Mouse (Mus musculus) left cerebral cortex, postnatal 10 days (tissue): ENCODE measurements around the gene Fth1. TPM values are rescaled to one million over a fixed set of nuclear protein-coding genes. Genes with fewer than 3 reads are reported as not detected.
A peak's percentile ranks its signal among the peaks of the same experiment; 100 is the strongest.
"Not testable (repeated sequence)": the region's sequence is repeated elsewhere in the genome, so short reads cannot be mapped to it uniquely, and the experiment has no call there.

ENCODE experiments used
- DNase-seq, 2 experiments: peaks; one replicate each; pipeline ENCODE4 v3.0.0; 2021 to 2022; ENCODE audit warnings: low spot score in 2 of 2, mixed read lengths in 1 of 2; ENCODE audit errors: extremely low spot score in 1 of 2
- intact Hi-C: fragments of 180-260 bp; cut with DNase I; formaldehyde crosslinking; loops from one replicate; pipeline ENCODE4 v1.15.1; 2025
- total RNA-seq, 2 experiments: library from RNA; stranded (reverse); gene quantifications; 2 replicates each; pipeline ENCODE4 v1.2.3; 2021

Fth1 gene
- total RNA-seq, 2 experiments from 2014 or later: 1,579 to 1,597 TPM

DNA sequence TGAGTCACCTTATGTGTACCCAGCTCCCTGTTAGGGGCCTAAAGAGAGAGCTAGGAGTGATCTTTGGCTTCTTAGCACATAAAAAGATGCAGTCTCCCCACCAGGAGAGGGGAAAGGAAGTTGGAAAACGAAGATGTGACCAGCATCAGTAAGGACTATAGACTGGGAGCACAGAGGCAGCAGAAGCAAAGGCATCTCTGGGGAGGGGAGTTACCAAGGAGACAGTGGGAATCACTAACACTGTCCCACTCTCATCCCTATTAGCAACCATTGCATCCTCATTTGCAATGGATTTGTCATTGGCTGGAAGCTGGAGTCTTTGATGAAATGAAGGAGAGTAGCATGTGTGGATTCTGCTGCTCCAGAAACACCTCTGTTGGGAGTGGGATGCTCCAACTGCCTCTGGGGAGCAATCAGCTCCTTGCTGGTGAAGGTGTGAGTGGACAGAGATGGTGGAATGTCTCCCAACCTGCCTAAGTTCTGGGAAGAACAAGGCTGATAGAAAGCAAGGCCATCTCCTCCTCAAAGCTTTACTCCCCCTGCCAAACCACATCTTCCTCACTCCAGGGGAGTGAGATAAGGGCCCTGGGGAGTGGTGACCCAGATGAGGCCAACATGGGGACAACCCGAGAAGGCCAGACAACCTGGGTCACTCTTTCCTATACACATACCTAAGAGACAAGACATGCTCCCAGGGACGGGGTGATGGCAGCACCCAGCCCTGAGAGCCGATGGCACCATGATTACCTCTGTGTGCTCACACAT lies 23.6 kb upstream of the Fth1 start:
- DNase-seq: no peak
- intact Hi-C loops: no loop called here

DNA sequence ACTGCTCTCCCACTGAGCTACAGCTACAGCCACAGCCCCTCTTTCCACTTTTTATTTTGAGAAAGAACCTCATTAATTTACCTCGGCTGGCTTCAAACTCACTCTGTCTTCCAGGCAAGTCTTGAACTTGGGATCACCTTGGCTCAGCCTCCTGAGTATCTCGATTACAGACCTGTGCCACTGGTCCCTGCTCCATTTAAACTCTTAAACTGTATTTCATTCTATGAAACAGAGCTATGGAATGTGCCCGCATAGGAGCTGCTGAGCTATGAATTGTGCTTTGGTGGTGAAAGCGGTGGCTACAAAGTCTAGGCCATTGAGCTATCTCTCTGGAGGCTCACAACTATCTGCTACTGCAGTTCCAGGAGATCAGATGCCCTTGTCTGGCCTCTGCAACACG lies 22.4 kb upstream of the Fth1 start:
- intact Hi-C loops: no loop called here
- DNase-seq: no peak

- no peak for DNase-seq
- intact Hi-C loops: no loop called here
Measured at GRCm38 (mm10) chr19:9960769-9961168, 19.6 kb upstream of the Fth1 start.

- intact Hi-C loops: no loop called here
- DNase-seq: no peak
Measured at GRCm38 (mm10) chr19:9964205-9964916, 16.0 kb upstream of the Fth1 start.

GRCm38 (mm10) chr19:9966096-9966867 lies 14.1 kb upstream of the Fth1 start:
- no peak for DNase-seq

GRCm38 (mm10) chr19:9968081-9968787 lies 12.2 kb upstream of the Fth1 start:
- intact Hi-C loops: no loop called here

More at GRCm38 (mm10) chr19:9966096-9966867, 14.1 kb upstream of the Fth1 start:
- intact Hi-C loops: no loop called here

DNA sequence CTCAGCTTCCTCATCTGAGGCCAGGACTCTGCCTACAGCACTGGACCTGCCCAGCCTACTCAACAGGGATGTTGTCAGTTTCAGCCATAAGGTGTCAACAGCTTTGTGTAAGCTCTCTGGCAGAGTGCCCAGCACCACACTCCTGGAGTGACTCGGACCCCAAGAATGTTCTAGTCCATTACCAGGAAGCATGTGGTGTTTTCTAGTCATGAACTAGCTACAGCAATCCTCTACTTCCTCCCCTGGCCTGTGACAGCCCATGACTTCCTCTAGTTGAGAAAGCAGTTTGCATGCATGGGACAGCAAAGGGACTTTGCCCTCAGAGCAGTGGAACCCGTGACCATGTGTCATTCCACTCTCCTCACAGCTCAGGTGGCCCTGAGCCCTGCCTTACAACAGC lies 5.5 kb upstream of the Fth1 start:
- intact Hi-C loops: not testable (repeated sequence)
- peak in 1 of 2 experiments; percentile 65 for DNase-seq

More at GRCm38 (mm10) chr19:9968081-9968787, 12.2 kb upstream of the Fth1 start:
- no peak for DNase-seq

DNA sequence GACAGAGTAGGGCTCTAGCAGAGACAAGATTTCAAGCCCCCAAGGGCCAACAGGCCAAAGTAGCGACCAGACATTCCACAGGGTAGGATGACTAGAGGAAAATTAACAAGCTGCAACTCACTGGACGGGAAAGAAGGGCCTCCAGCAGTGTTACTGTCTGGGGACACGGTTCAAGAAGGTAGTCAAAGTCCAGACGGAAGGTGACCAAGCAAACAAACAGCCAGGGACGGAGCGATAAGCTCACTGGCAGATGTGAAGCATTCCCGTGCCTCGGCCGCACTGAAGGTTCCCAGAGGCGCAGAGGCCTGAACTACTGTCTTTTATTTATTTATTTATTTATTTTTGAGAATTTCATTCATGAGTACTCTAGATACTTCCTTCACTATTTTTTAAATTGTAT lies 3.3 kb upstream of the Fth1 start:
- no peak for DNase-seq
- intact Hi-C loops: no loop called here

DNA sequence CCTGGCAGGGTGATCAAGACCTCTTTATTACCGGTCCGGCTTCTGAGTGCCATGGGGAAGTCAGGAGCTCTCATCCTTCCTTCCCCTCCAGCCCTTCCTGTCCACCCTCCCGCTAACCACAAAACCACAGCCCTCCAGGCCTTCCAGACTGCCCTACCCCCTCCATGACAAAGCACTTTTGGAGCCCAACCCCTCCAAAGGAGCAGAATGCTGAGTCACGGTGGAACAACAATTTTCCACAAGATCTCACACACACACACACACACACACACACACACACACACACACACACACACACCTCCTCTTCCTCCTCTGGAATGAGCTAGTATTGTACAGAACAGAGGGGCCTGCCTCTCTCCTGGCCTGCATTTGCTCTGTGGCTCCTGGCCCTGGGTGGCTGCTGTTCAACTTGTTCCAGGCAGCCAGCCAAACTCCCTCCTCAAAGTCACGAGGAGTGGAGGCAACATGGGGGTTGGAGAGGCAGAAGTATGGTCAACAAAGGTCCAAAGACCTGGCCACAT lies 1.9 kb upstream of the Fth1 start:
- intact Hi-C loops: no loop called here

DNA sequence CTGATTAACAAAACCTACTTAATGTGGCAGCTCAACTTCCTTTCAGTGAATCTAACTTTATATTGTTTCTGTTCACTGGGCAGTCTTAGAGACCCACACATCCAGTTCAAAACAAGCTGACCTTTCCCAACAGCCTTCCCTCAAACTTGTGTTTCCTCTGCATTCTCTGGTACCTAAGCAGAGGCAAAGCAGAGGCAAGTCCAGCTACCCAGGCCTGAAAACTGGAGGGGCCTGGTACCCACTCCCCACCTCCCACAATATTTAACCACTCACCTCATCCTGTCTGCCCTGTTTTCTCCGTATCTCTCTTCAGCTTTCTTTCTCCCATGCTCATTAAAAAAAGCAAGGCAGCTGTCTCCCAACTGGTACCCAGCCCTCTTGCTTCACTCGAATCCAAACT lies 1.2 kb upstream of the Fth1 start:
- intact Hi-C loops: no loop called here
- no peak for DNase-seq

More for the DNA sequence above, 1.9 kb upstream of the Fth1 start:
- peak; percentile 76 to 90 for DNase-seq

DNA sequence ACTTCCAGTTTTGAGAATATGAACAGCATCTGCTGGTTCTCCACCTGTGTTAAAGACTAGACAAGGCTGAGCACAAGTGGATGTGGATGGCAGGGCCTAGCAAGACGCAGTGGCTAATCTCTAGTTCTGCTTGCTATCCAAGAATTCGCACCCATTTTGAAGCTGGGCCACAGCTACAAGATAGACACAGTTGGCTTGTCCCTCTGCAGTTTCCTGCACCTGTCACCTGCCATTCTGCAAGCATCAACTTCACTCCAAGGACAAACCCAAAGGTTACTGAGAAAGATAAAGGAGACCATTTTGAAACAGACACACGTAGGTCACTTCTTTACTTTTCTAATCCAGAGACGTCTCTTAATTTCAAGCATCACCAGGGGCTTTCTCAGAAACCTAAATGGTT lies 1.2 kb downstream of the Fth1 start:
- intact Hi-C loops: loop anchor here (2.0 kb wide), 1 partner anchor 61 kb away; no protein-coding TSS in a partner anchor
- no peak for DNase-seq

DNA sequence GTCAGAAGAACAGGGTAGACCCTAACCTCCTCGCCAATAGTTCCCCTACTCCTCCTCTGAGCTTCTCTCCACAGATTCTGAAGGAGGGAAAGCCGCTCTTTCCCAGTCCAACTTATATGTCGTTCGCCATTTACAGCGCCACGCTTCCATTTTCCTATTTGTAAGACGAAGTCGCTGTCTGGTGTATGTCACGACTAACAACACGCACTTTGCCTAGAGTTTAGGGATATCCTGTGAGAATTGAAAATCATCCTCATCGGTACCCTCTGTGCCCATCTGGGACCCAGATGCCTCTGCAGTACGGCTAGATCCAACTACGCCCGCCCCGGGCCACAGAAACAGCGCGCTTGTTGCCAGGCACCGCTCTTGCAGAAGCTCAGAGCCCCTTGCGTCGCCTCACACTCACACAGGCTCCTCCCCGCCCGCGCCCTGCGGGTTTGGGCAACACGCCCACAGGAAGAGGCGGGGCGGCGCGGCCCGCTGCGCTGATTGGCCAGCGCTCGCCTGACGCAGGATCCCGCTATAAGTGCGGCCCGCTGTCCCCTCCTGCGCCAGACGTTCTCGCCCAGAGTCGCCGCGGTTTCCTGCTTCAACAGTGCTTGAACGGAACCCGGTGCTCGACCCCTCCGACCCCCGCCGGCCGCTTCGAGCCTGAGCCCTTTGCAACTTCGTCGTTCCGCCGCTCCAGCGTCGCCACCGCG lies 1.9 kb downstream of the Fth1 start:
- DNase-seq: peak; percentile 94 to 98
- intact Hi-C loops: loop anchor here (2.0 kb wide), 1 partner anchor 62 kb away; no protein-coding TSS in a partner anchor

DNA sequence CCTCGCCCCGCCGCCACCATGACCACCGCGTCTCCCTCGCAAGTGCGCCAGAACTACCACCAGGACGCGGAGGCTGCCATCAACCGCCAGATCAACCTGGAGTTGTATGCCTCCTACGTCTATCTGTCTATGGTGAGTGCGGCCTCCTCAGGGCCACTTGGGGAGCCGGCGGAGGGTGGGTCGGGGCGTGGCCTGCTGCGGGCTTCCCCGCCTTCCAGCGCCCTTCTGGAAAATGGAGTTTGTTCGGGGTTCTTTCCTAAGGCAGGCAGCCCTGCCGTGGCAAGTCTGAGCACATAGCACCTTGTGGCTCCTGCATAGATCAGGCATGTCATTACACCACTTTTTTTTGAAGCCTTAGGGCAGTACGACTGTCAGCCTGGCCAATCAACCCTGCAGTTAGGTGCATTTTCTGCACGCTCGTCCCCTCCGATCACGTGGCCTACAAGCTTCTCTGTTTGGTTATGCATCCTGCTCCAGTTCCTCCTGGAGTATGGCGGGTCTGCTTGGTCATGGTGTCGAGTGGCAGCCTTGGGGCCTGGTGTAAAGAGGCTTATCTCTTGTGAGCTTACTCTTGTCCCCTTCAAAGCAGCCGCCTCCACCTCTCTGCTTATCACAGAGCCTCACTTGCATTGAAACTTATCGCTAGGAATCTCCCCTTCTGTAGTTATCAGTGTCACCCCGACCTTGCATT lies 2.6 kb downstream of the Fth1 start:
- peak in 1 of 2 experiments; percentile 86 for DNase-seq
- intact Hi-C loops: loop anchor here (2.0 kb wide), 1 partner anchor 62 kb away; no protein-coding TSS in a partner anchor

DNA sequence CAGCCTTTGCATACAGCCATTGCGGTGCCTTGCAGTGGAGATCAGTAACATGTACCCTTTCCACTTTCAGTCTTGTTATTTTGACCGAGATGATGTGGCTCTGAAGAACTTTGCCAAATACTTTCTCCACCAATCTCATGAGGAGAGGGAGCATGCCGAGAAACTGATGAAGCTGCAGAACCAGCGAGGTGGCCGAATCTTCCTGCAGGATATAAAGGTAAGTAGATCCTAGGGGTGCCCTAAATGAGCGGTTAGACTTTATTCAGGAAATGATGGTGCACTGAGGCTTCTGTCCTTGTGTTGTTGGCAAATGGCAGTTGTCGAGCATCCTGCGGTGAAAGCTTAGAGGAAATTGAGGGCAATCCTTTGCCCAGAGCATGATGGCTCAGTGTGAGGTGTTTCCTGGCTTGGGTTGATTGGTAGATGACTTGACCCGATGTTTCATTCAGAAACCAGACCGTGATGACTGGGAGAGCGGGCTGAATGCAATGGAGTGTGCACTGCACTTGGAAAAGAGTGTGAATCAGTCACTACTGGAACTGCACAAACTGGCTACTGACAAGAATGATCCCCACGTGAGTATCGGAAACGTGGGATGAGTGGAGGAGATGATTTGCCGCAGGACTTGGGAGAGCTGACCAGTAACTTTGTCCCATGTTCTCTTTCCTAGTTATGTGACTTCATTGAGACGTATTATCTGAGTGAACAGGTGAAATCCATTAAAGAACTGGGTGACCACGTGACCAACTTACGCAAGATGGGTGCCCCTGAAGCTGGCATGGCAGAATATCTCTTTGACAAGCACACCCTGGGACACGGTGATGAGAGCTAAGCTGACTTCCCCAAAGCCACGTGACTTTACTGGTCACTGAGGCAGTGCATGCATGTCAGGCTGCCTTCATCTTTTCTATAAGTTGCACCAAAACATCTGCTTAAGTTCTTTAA lies 4.0 kb downstream of the Fth1 start:
- intact Hi-C loops: no loop called here
- DNase-seq: no peak

GRCm38 (mm10) chr19:9985190-9985899 lies 4.9 kb downstream of the Fth1 start:
- no peak for DNase-seq
- intact Hi-C loops: no loop called here

GRCm38 (mm10) chr19:9985900-9986421 lies 5.6 kb downstream of the Fth1 start:
- intact Hi-C loops: no loop called here

More at GRCm38 (mm10) chr19:9985900-9986421, 5.6 kb downstream of the Fth1 start:
- DNase-seq: no peak
